23 mouse cellular contexts compared by ENCODE assay signal in genomic region chr6:39423686-39424085, GRCm38 (mm10). TPM values are rescaled to one million over a fixed set of nuclear protein-coding genes. Genes with fewer than 3 reads are reported as not detected.
DNase-seq lines count a peak whose midpoint lies in the region; ATAC-seq and TF ChIP-seq lines count a peak whose summit lies in the region.
"Had no signal": no experiment of that assay in that cellular context is flagged by ENCODE, and none has a peak within 500 bp of the region (broad histone marks: within the 10 kb centered on the region; RNA-seq: fewer than 3 reads in every experiment).

No protein-coding gene starts in this region.

- ATAC-seq in liver, embryonic 11.5 days (replicated peaks; ENCODE audit: low FRiP score) = no peak
- peak; percentile 14 for ATAC-seq in liver, embryonic 15.5 days (ENCODE audit: insufficient read depth)
- ATAC-seq in intestine, postnatal 0 days = no peak
- ATAC-seq: CD4-positive, CD25-positive, alpha-beta regulatory T cell, adult 4 months; hindbrain, embryonic 16.5 days had no signal

- no peaks in the 10 kb centered on the region for H3K36me3 ChIP-seq in liver, embryonic 11.5 days (ENCODE audit: control insufficient read depth, insufficient read depth, low read length)
- H3K36me3 ChIP-seq in liver, embryonic 15.5 days (replicated peaks) = no peaks in the 10 kb centered on the region
- no peaks in the 10 kb centered on the region for H3K36me3 ChIP-seq in intestine, postnatal 0 days (ENCODE audit: control insufficient read depth, insufficient read depth)
- H3K36me3 ChIP-seq: midbrain, embryonic 12.5 days; stomach, embryonic 15.5 days had no signal

- peaks cover 17% of the 10 kb centered on the region for H3K4me1 ChIP-seq in liver, embryonic 11.5 days (replicated peaks; ENCODE audit: control insufficient read depth, insufficient read depth, low read length)
- H3K4me1 ChIP-seq in liver, embryonic 15.5 days (replicated peaks) = peaks cover 82% of the 10 kb centered on the region
- no peaks in the 10 kb centered on the region for H3K4me1 ChIP-seq in intestine, postnatal 0 days (replicated peaks; ENCODE audit: control insufficient read depth, insufficient read depth, low read length)

- no peak overlapping the region for H3K9ac ChIP-seq in liver, embryonic 11.5 days (ENCODE audit: low read depth, low read length)
- peak overlapping the region; percentile 0; the same call in 1 of the 2 replicates for H3K9ac ChIP-seq in liver, embryonic 15.5 days
- H3K9ac ChIP-seq in intestine, postnatal 0 days (ENCODE audit: low read depth, low read length) = no peak overlapping the region
- H3K9ac ChIP-seq: midbrain, embryonic 12.5 days; stomach, embryonic 15.5 days had no signal

- H3K27me3 ChIP-seq in liver, embryonic 11.5 days (replicated peaks; ENCODE audit: control insufficient read depth, insufficient read depth, low read length) = peaks cover 5% of the 10 kb centered on the region; the same call in 1 of the 2 replicates
- peaks cover 13% of the 10 kb centered on the region for H3K27me3 ChIP-seq in liver, embryonic 15.5 days
- no peaks in the 10 kb centered on the region for H3K27me3 ChIP-seq in intestine, postnatal 0 days (replicated peaks; ENCODE audit: control insufficient read depth, insufficient read depth, low read length)

- H3K27ac ChIP-seq in liver, embryonic 11.5 days (ENCODE audit: low read depth, low read length) = no peak overlapping the region
- H3K27ac ChIP-seq in liver, embryonic 15.5 days (replicated peaks) = peak overlapping the region; percentile 98
- no peak overlapping the region for H3K27ac ChIP-seq in intestine, postnatal 0 days (ENCODE audit: low read depth, low read length)
- H3K27ac ChIP-seq: kidney, postnatal 0 days; midbrain, embryonic 12.5 days; stomach, embryonic 15.5 days had no signal

- H3K4me3 ChIP-seq in liver, embryonic 11.5 days (ENCODE audit: low read depth, low read length) = no peak overlapping the region
- H3K4me3 ChIP-seq in liver, embryonic 15.5 days (replicated peaks) = 0 out of 2 replicates have a peak overlapping the region, but pooled peaks have one; percentile 0
- H3K4me3 ChIP-seq in intestine, postnatal 0 days (ENCODE audit: low read depth, low read length) = no peak overlapping the region
- H3K4me3 ChIP-seq: midbrain, embryonic 12.5 days; stomach, embryonic 15.5 days had no signal

- 74% methylated on average over 7 of the region's 7 CpGs for WGBS in liver, embryonic 11.5 days
- 45% methylated on average over 7 of the region's 7 CpGs for WGBS in liver, embryonic 15.5 days (ENCODE audit: insufficient replicate concordance)
- WGBS in intestine, postnatal 0 days = 90% methylated on average over 7 of the region's 7 CpGs

- peak; percentile 59 for DNase-seq in liver
- no peak for DNase-seq in liver, embryonic 11.5 days (ENCODE audit: low spot score)
- peak; percentile 79 for DNase-seq in c-Kit-positive CD71-positive TER-119-positive erythroid progenitor cells, embryonic 14.5 days (ENCODE audit: low spot score)
- DNase-seq in urinary bladder, adult 2 months (ENCODE audit: low spot score) = no peak
- DNase-seq in embryo, embryonic 10 days (ENCODE audit: low spot score) = no peak
- DNase-seq in heart, adult 11 months = no peak
- DNase-seq: adrenal gland, adult 2 months; cerebellum, adult 11 months; cerebellum, postnatal 10 days; embryo, embryonic 11 days; gastrocnemius, postnatal 36 days; kidney, adult 11 months; lung, adult 2 months; lung, postnatal 36 days; right cerebral cortex, postnatal 4 days; thymus, adult 2 months had no signal

- TF ChIP-seq CTCF in intestine, postnatal 0 days (IDR thresholded peaks at IDR 0.05; ENCODE audit: low read depth) = no peak

- H3K9me3 ChIP-seq in liver, embryonic 11.5 days (ENCODE audit: control insufficient read depth, low read length) = no peaks in the 10 kb centered on the region
- no peaks in the 10 kb centered on the region for H3K9me3 ChIP-seq in liver, embryonic 15.5 days (replicated peaks)
- H3K9me3 ChIP-seq in intestine, postnatal 0 days (ENCODE audit: control insufficient read depth) = no peaks in the 10 kb centered on the region
- H3K9me3 ChIP-seq: midbrain, embryonic 12.5 days; stomach, embryonic 15.5 days had no signal

- no peak overlapping the region for H3K4me2 ChIP-seq in liver, embryonic 11.5 days
- peak overlapping the region; percentile 27 for H3K4me2 ChIP-seq in liver, embryonic 15.5 days
- H3K4me2 ChIP-seq in intestine, postnatal 0 days (replicated peaks; ENCODE audit: low read depth) = no peak overlapping the region
- H3K4me2 ChIP-seq: midbrain, embryonic 12.5 days; stomach, embryonic 15.5 days had no signal

RNA-seq across cellular contexts. Expression of gene Mkrn1, which starts 3.4 kb away (rescaled TPM):
- polyA plus RNA-seq in liver, embryonic 11.5 days (2014; fragmentation: Nextera tagmentation; extraction: Ambion mirVana) = 50.8 and 53.5 TPM in 2 replicates
- 229 and 259 TPM in 2 replicates for polyA plus RNA-seq in liver, embryonic 15.5 days (2015; fragmentation: Nextera tagmentation; extraction: Ambion mirVana)
- polyA plus RNA-seq in urinary bladder, adult 2 months (2012; rRNA removed) = 39.2 and 45.7 TPM in 2 replicates
- 81.9 and 83.1 TPM in 2 replicates for polyA plus RNA-seq in intestine, postnatal 0 days (2015; fragmentation: Nextera tagmentation; extraction: Ambion mirVana)

RNA-seq across cellular contexts. Expression of gene Rab19, which starts 42.7 kb away (rescaled TPM):
- 0.27 and 0.64 TPM in 2 replicates for polyA plus RNA-seq in liver, embryonic 11.5 days (2014; fragmentation: Nextera tagmentation; extraction: Ambion mirVana)
- polyA plus RNA-seq in liver, embryonic 15.5 days (2015; fragmentation: Nextera tagmentation; extraction: Ambion mirVana) = 0.28 and 0.37 TPM in 2 replicates
- polyA plus RNA-seq in urinary bladder, adult 2 months (2012; rRNA removed) = 7.8 and 8.3 TPM in 2 replicates
- polyA plus RNA-seq in intestine, postnatal 0 days (2015; fragmentation: Nextera tagmentation; extraction: Ambion mirVana) = 14.0 and 14.7 TPM in 2 replicates
- polyA plus RNA-seq: adrenal gland, adult 2 months had no signal

RNA-seq across cellular contexts. Expression of gene Slc37a3, which starts 46.2 kb away (rescaled TPM):
- 14.8 and 16.2 TPM in 2 replicates for polyA plus RNA-seq in liver, embryonic 11.5 days (2014; fragmentation: Nextera tagmentation; extraction: Ambion mirVana)
- 9.1 and 9.3 TPM in 2 replicates for polyA plus RNA-seq in liver, embryonic 15.5 days (2015; fragmentation: Nextera tagmentation; extraction: Ambion mirVana)
- 28.9 and 30.4 TPM in 2 replicates for polyA plus RNA-seq in urinary bladder, adult 2 months (2012; rRNA removed)
- 36.1 TPM in 2 replicates for polyA plus RNA-seq in intestine, postnatal 0 days (2015; fragmentation: Nextera tagmentation; extraction: Ambion mirVana)

Comparison
In these comparisons a context has a peak if more than half of its experiments do, and no peak if none do; other contexts are left out.
1. DNase-seq: peak in liver (single experiment) and c-Kit-positive CD71-positive TER-119-positive erythroid progenitor cells, embryonic 14.5 days (single experiment); none in liver, embryonic 11.5 days (single experiment), urinary bladder, adult 2 months (single experiment), embryo, embryonic 10 days (single experiment) and heart, adult 11 months (single experiment).